Mouse (Mus musculus): ENCODE measurements around the gene Wdr12. TPM values are rescaled to one million over a fixed set of nuclear protein-coding genes. Genes with fewer than 3 reads are reported as not detected.

Gene Wdr12
- polyA plus RNA-seq (2014; fragmentation: Illumina TruSeq; extraction: RNeasy Lipid Tissue Mini Kit (QIAGEN cat#74804)): 29.4 TPM

DNA sequence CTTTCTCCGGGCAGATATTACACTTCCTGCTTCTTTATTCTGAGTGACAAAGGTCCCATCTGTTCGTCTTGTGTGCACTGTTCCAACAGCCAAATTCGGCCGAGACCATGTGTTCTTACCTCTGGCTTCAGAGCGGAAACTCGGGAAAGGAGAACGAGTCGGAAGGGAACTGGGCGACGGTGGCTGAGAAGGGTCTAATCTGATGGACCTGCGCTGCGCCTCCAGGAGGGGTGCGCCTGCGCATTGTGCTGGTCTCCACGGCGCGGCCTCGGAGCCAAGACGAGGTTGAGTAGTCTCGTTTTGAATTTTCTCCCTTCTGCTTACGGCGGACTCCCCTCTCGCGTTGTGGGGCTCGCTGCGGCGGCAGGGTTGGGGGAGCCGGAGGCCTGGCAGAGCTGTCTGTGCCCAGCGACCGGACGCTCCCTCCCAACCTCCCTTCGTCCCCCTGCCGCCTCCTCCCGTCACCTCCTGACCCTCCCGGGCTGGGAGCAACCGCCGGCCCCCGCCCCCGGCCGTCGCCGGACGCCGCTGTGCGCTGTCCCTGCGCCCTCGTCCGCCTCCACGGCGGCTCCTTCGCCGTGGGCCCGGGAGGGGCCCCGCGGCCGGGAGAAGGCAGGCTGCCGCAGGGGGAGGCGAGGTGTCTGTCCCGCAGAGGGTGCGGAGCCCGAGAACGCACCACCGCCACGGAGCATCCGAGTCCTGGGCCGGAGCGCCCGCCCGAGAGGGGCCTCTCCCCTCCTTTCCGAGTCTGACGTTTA is at the start of gene Wdr12, which contains the start of gene Carf:
Wdr12 (minus strand) TSS at position 622 of the 758 bp plus-strand sequence.
Carf (plus strand) TSS at position 224 of the 758 bp plus-strand sequence.

DNA sequence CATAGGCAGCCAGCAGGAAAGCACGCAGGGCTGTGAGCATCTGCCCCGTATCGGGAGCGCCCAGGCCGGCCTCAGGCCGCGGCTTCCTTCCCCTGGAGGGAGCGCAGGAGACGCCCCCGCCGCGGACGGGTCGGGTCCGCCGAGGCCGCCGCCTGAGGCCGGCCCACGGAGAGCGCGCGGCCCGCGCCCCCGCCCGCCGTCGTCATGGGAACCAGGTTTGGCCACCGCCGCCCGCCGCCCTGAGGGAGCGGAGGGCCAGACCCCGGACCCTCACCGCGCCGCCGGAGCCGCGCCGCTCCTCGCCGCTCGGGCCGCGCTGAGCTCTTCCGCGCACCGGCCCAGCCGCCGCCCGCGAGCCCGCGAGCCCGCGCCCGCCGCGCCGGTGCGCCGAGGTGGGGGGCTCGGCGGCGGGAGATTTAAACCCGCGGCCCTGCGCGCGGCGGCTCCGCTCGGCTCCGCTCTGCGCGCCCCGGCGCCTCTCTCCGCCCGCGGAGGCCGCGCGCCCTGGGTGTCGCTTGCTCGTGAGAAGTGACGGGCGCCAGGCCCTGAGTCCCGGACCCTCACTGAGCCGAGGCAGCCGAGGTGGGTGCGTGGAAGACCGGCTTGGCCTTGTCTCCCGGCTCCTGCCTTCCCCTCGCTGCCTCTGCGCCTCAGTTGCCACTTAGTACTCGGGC is 55.5 kb downstream of the Wdr12 start, which contains the start of gene Ica1l:
Ica1l (minus strand) TSS at position 389 of the 674 bp plus-strand sequence.

Other genes with a start within 250 kb of the Wdr12 start
- gene Fam117b, start 185.6 kb downstream of the Wdr12 start, polyA plus RNA-seq (2014; fragmentation: Illumina TruSeq; extraction: RNeasy Lipid Tissue Mini Kit (QIAGEN cat#74804)): 63.4 TPM
- gene Ica1l, start 55.5 kb downstream of the Wdr12 start, polyA plus RNA-seq (2014; fragmentation: Illumina TruSeq; extraction: RNeasy Lipid Tissue Mini Kit (QIAGEN cat#74804)): 3.7 TPM
- gene Carf, start 398 bp downstream of the Wdr12 start, polyA plus RNA-seq (2014; fragmentation: Illumina TruSeq; extraction: RNeasy Lipid Tissue Mini Kit (QIAGEN cat#74804)): 16.5 TPM
- gene Nbeal1, start 82.0 kb upstream of the Wdr12 start, polyA plus RNA-seq (2014; fragmentation: Illumina TruSeq; extraction: RNeasy Lipid Tissue Mini Kit (QIAGEN cat#74804)): 35.0 TPM
- 59.2 TPM for gene Cyp20a1, start 244.7 kb upstream of the Wdr12 start, polyA plus RNA-seq (2014; fragmentation: Illumina TruSeq; extraction: RNeasy Lipid Tissue Mini Kit (QIAGEN cat#74804))